Mouse (Mus musculus): ENCODE measurements around the gene Rasgef1b. TPM values are rescaled to one million over a fixed set of nuclear protein-coding genes. Genes with fewer than 3 reads are reported as not detected.

The Rasgef1b gene
- polyA plus RNA-seq, 1 experiment from 2014 or later: 9.0 TPM

GRCm38 (mm10) chr5:99174608-99175385 lies 554.1 kb downstream of the Rasgef1b start:
- Histone ChIP-seq H3K36me3 (no peaks in the 10 kb centered on the region), H3K4me3 (no peak overlapping the region), H3K27ac (replicated peaks) (no peak overlapping the region), H3K9me3 (replicated peaks) (peaks cover 5% of the 10 kb centered on the region; the same call in 1 of the 2 replicates), H3K27me3 (ENCODE audit: low read depth, poor library complexity, severe bottlenecking) (no peaks in the 10 kb centered on the region), H3K4me1 (no peaks in the 10 kb centered on the region)
- no peak for DNase-seq (ENCODE audit: low spot score)
- WGBS: 81% methylated on average over 8 of the region's 8 CpGs

GRCm38 (mm10) chr5:99169836-99170235 lies 559.0 kb downstream of the Rasgef1b start:
- 86% methylated on average over 4 of the region's 4 CpGs for WGBS

GRCm38 (mm10) chr5:99167767-99168166 lies 561.1 kb downstream of the Rasgef1b start:
- H3K4me3 ChIP-seq: no peak overlapping the region
- no peaks in the 10 kb centered on the region for H3K27me3 ChIP-seq (ENCODE audit: low read depth, poor library complexity, severe bottlenecking)
- H3K4me1 ChIP-seq: no peaks in the 10 kb centered on the region
- no peaks in the 10 kb centered on the region for H3K36me3 ChIP-seq
- no peak for DNase-seq (ENCODE audit: low spot score)
- no peaks in the 10 kb centered on the region for H3K9me3 ChIP-seq (replicated peaks)
- H3K27ac ChIP-seq (replicated peaks): no peak overlapping the region
- WGBS: 90% methylated on average over 5 of the region's 5 CpGs

More at GRCm38 (mm10) chr5:99169836-99170235, 559.0 kb downstream of the Rasgef1b start:
- Histone ChIP-seq H3K4me3 (no peak overlapping the region), H3K27me3 (ENCODE audit: low read depth, poor library complexity, severe bottlenecking) (no peaks in the 10 kb centered on the region), H3K36me3 (no peaks in the 10 kb centered on the region), H3K9me3 (replicated peaks) (no peaks in the 10 kb centered on the region), H3K4me1 (no peaks in the 10 kb centered on the region), H3K27ac (replicated peaks) (no peak overlapping the region)
- DNase-seq (ENCODE audit: low spot score): no peak

Other genes with a start within 250 kb of the Rasgef1b start
- gene Vamp9, start 177.2 kb upstream of the Rasgef1b start, polyA plus RNA-seq (2016; fragmentation: Nextera tagmentation; extraction: Ambion mirVana): 0.33 and 0.37 TPM in 2 replicates
- 207 and 256 TPM in 2 replicates for gene Hnrnpd, start 249.9 kb upstream of the Rasgef1b start, polyA plus RNA-seq (2016; fragmentation: Nextera tagmentation; extraction: Ambion mirVana)
- gene 4930524J08Rik, start 250.0 kb upstream of the Rasgef1b start, polyA plus RNA-seq (2016; fragmentation: Nextera tagmentation; extraction: Ambion mirVana): 1.8 and 2.4 TPM in 2 replicates